Comparison of ENCODE assay signal across 8 mouse cellular contexts in genomic region chr7:43443917-43444293, GRCm38 (mm10). TPM values are rescaled to one million over a fixed set of nuclear protein-coding genes. Genes with fewer than 3 reads are reported as not detected.
DNase-seq lines count a peak whose midpoint lies in the region; ATAC-seq lines count a peak whose summit lies in the region.

Gene Etfb, plus strand, starts transcription at chr7:43444083.
Gene Gm45233, plus strand, starts transcription at chr7:43444128.

- DNase-seq in CD4-positive, CD25-positive, alpha-beta regulatory T cell, adult 2 months (ENCODE audit: low read depth, low spot score) = peak; percentile 95
- DNase-seq in fat pad, adult 2 months (ENCODE audit: extremely low read depth, low read depth, low spot score) = peak; percentile 68
- peak; percentile 97 for DNase-seq in kidney, postnatal 10 days
- DNase-seq in natural killer cell, adult 2 months (ENCODE audit: low spot score in 2 of 2) = peak; percentile 87 to 89

- peaks cover 4% of the 10 kb centered on the region; the same call in 1 of the 2 replicates for H3K27me3 ChIP-seq in heart, embryonic 13.5 days (replicated peaks)
- H3K27me3 ChIP-seq in liver, embryonic 12.5 days (replicated peaks) = no peaks in the 10 kb centered on the region
- no peaks in the 10 kb centered on the region for H3K27me3 ChIP-seq in stomach, embryonic 15.5 days (replicated peaks)

- H3K4me2 ChIP-seq in heart, embryonic 13.5 days = peak within 1 kb of the TSS; percentile 92
- H3K4me2 ChIP-seq in liver, embryonic 12.5 days = peak within 1 kb of the TSS; percentile 96
- peak within 1 kb of the TSS; percentile 89 for H3K4me2 ChIP-seq in stomach, embryonic 15.5 days

- peak within 1 kb of the TSS; percentile 82 for H3K4me3 ChIP-seq in brown adipose tissue, adult 24 weeks (ENCODE audit: insufficient read depth, low read depth, low read length)
- H3K4me3 ChIP-seq in heart, embryonic 13.5 days = peak within 1 kb of the TSS; percentile 69
- peak within 1 kb of the TSS; percentile 72 for H3K4me3 ChIP-seq in liver, embryonic 12.5 days
- H3K4me3 ChIP-seq in stomach, embryonic 15.5 days (replicated peaks) = peak within 1 kb of the TSS; percentile 62

- under 1% methylated on average over 27 of the region's 27 CpGs for WGBS in heart, embryonic 13.5 days
- under 1% methylated on average over 27 of the region's 27 CpGs for WGBS in liver, embryonic 12.5 days (ENCODE audit: insufficient replicate concordance)
- WGBS in stomach, embryonic 15.5 days = under 1% methylated on average over 27 of the region's 27 CpGs

- peaks cover 7% of the 10 kb centered on the region; the same call in 1 of the 2 replicates for H3K36me3 ChIP-seq in heart, embryonic 13.5 days
- H3K36me3 ChIP-seq in liver, embryonic 12.5 days = no peaks in the 10 kb centered on the region
- H3K36me3 ChIP-seq in stomach, embryonic 15.5 days = no peaks in the 10 kb centered on the region

- H3K9me3 ChIP-seq in heart, embryonic 13.5 days = no peaks in the 10 kb centered on the region
- no peaks in the 10 kb centered on the region for H3K9me3 ChIP-seq in liver, embryonic 12.5 days (replicated peaks)
- no peaks in the 10 kb centered on the region for H3K9me3 ChIP-seq in stomach, embryonic 15.5 days

- ATAC-seq in heart, embryonic 13.5 days (ENCODE audit: extremely low read depth, insufficient number of reproducible peaks, low FRiP score, low TSS enrichment) = peak; percentile 92
- ATAC-seq in liver, embryonic 12.5 days = peak; percentile 96
- ATAC-seq in stomach, embryonic 15.5 days (ENCODE audit: insufficient read depth, low FRiP score, low read depth) = peak; percentile 97

- H3K4me1 ChIP-seq in brown adipose tissue, adult 24 weeks (ENCODE audit: control insufficient read depth, insufficient read depth, insufficient read length, low read length) = peaks cover 24% of the 10 kb centered on the region
- peaks cover 55% of the 10 kb centered on the region for H3K4me1 ChIP-seq in heart, embryonic 13.5 days
- H3K4me1 ChIP-seq in liver, embryonic 12.5 days = peaks cover 59% of the 10 kb centered on the region
- H3K4me1 ChIP-seq in stomach, embryonic 15.5 days = peaks cover 14% of the 10 kb centered on the region

- peak within 1 kb of the TSS; percentile 97 for H3K27ac ChIP-seq in brown adipose tissue, adult 24 weeks (replicated peaks; ENCODE audit: low read depth, low read length)
- H3K27ac ChIP-seq in heart, embryonic 13.5 days (replicated peaks) = peak within 1 kb of the TSS; percentile 100
- peak within 1 kb of the TSS; percentile 88 for H3K27ac ChIP-seq in liver, embryonic 12.5 days
- H3K27ac ChIP-seq in stomach, embryonic 15.5 days = peak within 1 kb of the TSS; percentile 100

- peak within 1 kb of the TSS; percentile 86 for H3K9ac ChIP-seq in heart, embryonic 13.5 days
- peak within 1 kb of the TSS; percentile 75 for H3K9ac ChIP-seq in liver, embryonic 12.5 days
- H3K9ac ChIP-seq in stomach, embryonic 15.5 days = peak within 1 kb of the TSS; percentile 56; the same call in 1 of the 2 replicates

RNA-seq across cellular contexts. Expression of gene Etfb, which starts in this region (rescaled TPM):
- polyA plus RNA-seq in brown adipose tissue, adult 24 weeks (2012; ENCODE audit: insufficient read depth, insufficient read length, missing spikeins) = 2,383 and 2,841 TPM in 2 replicates
- polyA plus RNA-seq in heart, embryonic 13.5 days (2015; fragmentation: Nextera tagmentation; extraction: Ambion mirVana) = 513 and 605 TPM in 2 replicates
- 238 and 249 TPM in 2 replicates for polyA plus RNA-seq in liver, embryonic 12.5 days (2016; fragmentation: Nextera tagmentation; extraction: Ambion mirVana)
- 353 and 355 TPM in 2 replicates for polyA plus RNA-seq in stomach, embryonic 15.5 days (2015; fragmentation: Nextera tagmentation; extraction: Ambion mirVana)

RNA-seq across cellular contexts. Expression of gene Gm45233, which starts in this region (rescaled TPM):
- not detected in 2 replicates for polyA plus RNA-seq in brown adipose tissue, adult 24 weeks (2012; ENCODE audit: insufficient read depth, insufficient read length, missing spikeins)
- 0.32 and 0.33 TPM in 2 replicates for polyA plus RNA-seq in heart, embryonic 13.5 days (2015; fragmentation: Nextera tagmentation; extraction: Ambion mirVana)
- 0.26 and 0.59 TPM in 2 replicates for polyA plus RNA-seq in liver, embryonic 12.5 days (2016; fragmentation: Nextera tagmentation; extraction: Ambion mirVana)
- 0.96 and 1.1 TPM in 2 replicates for polyA plus RNA-seq in stomach, embryonic 15.5 days (2015; fragmentation: Nextera tagmentation; extraction: Ambion mirVana)

Comparison
In these comparisons a context has a peak if more than half of its experiments do, and no peak if none do; other contexts are left out.
1. Peak in every context shown above with its lines: DNase-seq, ATAC-seq, H3K4me3 ChIP-seq and H3K27ac ChIP-seq.